Mouse (Mus musculus): ENCODE measurements around the gene Scgb1c1. TPM values are rescaled to one million over a fixed set of nuclear protein-coding genes. Genes with fewer than 3 reads are reported as not detected.

Gene Scgb1c1
- total and polyA plus RNA-seq, 3 experiments, result not detected

GRCm38 (mm10) chr7:140855860-140856784, 10.8 kb downstream of the Scgb1c1 start, which contains the start of gene Gm45785:
Gene Gm45785, minus strand, starts transcription at chr7:140856331.
- peaks cover 22 to 35% of the 10 kb centered on the region in 2 experiments for H3K4me1 ChIP-seq (ENCODE audit: control insufficient read depth in 1 of 2, insufficient read depth in 2 of 2)
- peak within 1 kb of the TSS; percentile 97 for H3K9ac ChIP-seq (ENCODE audit: insufficient read depth, low read depth)
- no peaks in the 10 kb centered on the region for H3K27me3 ChIP-seq (replicated peaks)
- DNase-seq (ENCODE audit: extremely low read depth), result peak; percentile 97
- no peaks in the 10 kb centered on the region for H3K9me3 ChIP-seq (replicated peaks; ENCODE audit: low read length)
- TF ChIP-seq UBTF (IDR thresholded peaks at IDR 0.05; ENCODE audit: low read depth, low read length), result peak; percentile 49; the same call in 1 of the 2 replicates
- TF ChIP-seq HCFC1 (IDR thresholded peaks at IDR 0.05; ENCODE audit: low read depth, low read length), result peak; percentile 91
- TF ChIP-seq PAX5 (IDR thresholded peaks at IDR 0.05; ENCODE audit: low read length), result no peak
- peak; percentile 41; the same call in 1 of the 2 replicates for TF ChIP-seq IRF4 (IDR thresholded peaks at IDR 0.05; ENCODE audit: low read depth, low read length)
- TF ChIP-seq CTCF (conservative IDR thresholded peaks at IDR 0.05 in 1 of 2, IDR thresholded peaks at IDR 0.05 in 1 of 2; ENCODE audit: low read depth in 2 of 2, low read length in 2 of 2), result no peak
- TF ChIP-seq KAT2A (IDR thresholded peaks at IDR 0.05; ENCODE audit: insufficient replicate concordance, low read length), result peak; percentile 87; the same call in 1 of the 2 replicates
- peak; percentile 76 for TF ChIP-seq NELFE (IDR thresholded peaks at IDR 0.05; ENCODE audit: low read depth, low read length)
- peak; percentile 38; the same call in 1 of the 2 replicates for TF ChIP-seq MEF2A (IDR thresholded peaks at IDR 0.05; ENCODE audit: borderline replicate concordance, low read depth, low read length)
- TF ChIP-seq NRF1 (IDR thresholded peaks at IDR 0.05; ENCODE audit: low read depth, low read length), result peak; percentile 57
- TF ChIP-seq TBP (conservative IDR thresholded peaks at IDR 0.05; ENCODE audit: low read depth, low read length), result 0 out of 2 replicates have a peak, but pooled peaks have one; percentile 51
- TF ChIP-seq SMC3 (IDR thresholded peaks at IDR 0.05; ENCODE audit: low read depth, low read length), result no peak
- peak; percentile 99 for TF ChIP-seq ELF1 (IDR thresholded peaks at IDR 0.05; ENCODE audit: low read depth, low read length)
- TF ChIP-seq EP300 (IDR thresholded peaks at IDR 0.05; ENCODE audit: low read length), result no peak
- no peak for TF ChIP-seq GABPA (IDR thresholded peaks at IDR 0.05; ENCODE audit: insufficient replicate concordance, low read depth, low read length)
- TF ChIP-seq MXI1 (IDR thresholded peaks at IDR 0.05; ENCODE audit: low read depth, low read length), result peak; percentile 90
- TF ChIP-seq USF1 (IDR thresholded peaks at IDR 0.05; ENCODE audit: low read depth, low read length), result no peak; the same call in 1 of the 2 replicates
- TF ChIP-seq SIN3A (IDR thresholded peaks at IDR 0.05; ENCODE audit: low read length), result peak; percentile 99
- TF ChIP-seq MAX (IDR thresholded peaks at IDR 0.05; ENCODE audit: low read length), result peak; percentile 87
- peak; percentile 67; the same call in 1 of the 2 replicates for TF ChIP-seq ZMIZ1 (IDR thresholded peaks at IDR 0.05; ENCODE audit: low read depth, low read length)
- peak; percentile 24; the same call in 1 of the 2 replicates for TF ChIP-seq MYC (IDR thresholded peaks at IDR 0.05; ENCODE audit: low read depth, low read length)
- TF ChIP-seq MAZ (IDR thresholded peaks at IDR 0.05; ENCODE audit: low read depth, low read length), result peak; percentile 60; the same call in 1 of the 2 replicates
- no peak for TF ChIP-seq ZNF384 (IDR thresholded peaks at IDR 0.05; ENCODE audit: low read depth, low read length)
- TF ChIP-seq USF2 (conservative IDR thresholded peaks at IDR 0.05; ENCODE audit: low read depth, low read length), result no peak
- peak; percentile 86 for TF ChIP-seq TCF12 (IDR thresholded peaks at IDR 0.05; ENCODE audit: low read depth, low read length)
- TF ChIP-seq ZC3H11A (IDR thresholded peaks at IDR 0.05; ENCODE audit: low read depth, low read length), result no peak
- TF ChIP-seq BHLHE40 (IDR thresholded peaks at IDR 0.05; ENCODE audit: low read depth, low read length), result no peak
- peak; percentile 85 for TF ChIP-seq POLR2A (IDR thresholded peaks at IDR 0.05; ENCODE audit: low read depth, low read length)
- no peak for TF ChIP-seq JUND (conservative IDR thresholded peaks at IDR 0.05; ENCODE audit: low read depth, low read length)
- TF ChIP-seq CHD1 (IDR thresholded peaks at IDR 0.05; ENCODE audit: low read depth, low read length), result no peak
- peak; percentile 72 for TF ChIP-seq CHD2 (IDR thresholded peaks at IDR 0.05; ENCODE audit: low read length)
- TF ChIP-seq MAFK (IDR thresholded peaks at IDR 0.05; ENCODE audit: insufficient replicate concordance, low read length), result peak; percentile 38; the same call in 1 of the 2 replicates
- TF ChIP-seq ETS1 (conservative IDR thresholded peaks at IDR 0.05; ENCODE audit: low read depth, low read length), result peak; percentile 39; the same call in 1 of the 2 replicates
- TF ChIP-seq RCOR1 (conservative IDR thresholded peaks at IDR 0.05; ENCODE audit: low read depth, low read length), result 0 out of 2 replicates have a peak, but pooled peaks have one; percentile 14
- TF ChIP-seq POLR2AphosphoS2 (IDR thresholded peaks at IDR 0.05; ENCODE audit: low read depth, low read length), result peak; percentile 81; the same call in 1 of the 2 replicates
- in situ Hi-C loops (cut with MboI; ENCODE audit: low pct_ligation_motif_present, low pct_unique_long_range_greater_than_20kb, low sequenced_read_pairs) (no loop called here), dilution Hi-C loops (cut with MboI; ENCODE audit: extremely low pct_ligation_motif_present, extremely low pct_unique_long_range_greater_than_20kb, low sequenced_read_pairs) (no loop called here)
- peaks cover 35% of the 10 kb centered on the region for H3K79me2 ChIP-seq (replicated peaks; ENCODE audit: control insufficient read depth, extremely low read depth, insufficient read depth, poor library complexity, severe bottlenecking)
- H3K27ac ChIP-seq (ENCODE audit: insufficient read depth, low read depth), result peak within 1 kb of the TSS; percentile 78
- peak within 1 kb of the TSS; percentile 81 for H3K4me2 ChIP-seq (ENCODE audit: insufficient read depth, low read depth, poor library complexity, severe bottlenecking)
- peaks cover 54 to 69% of the 10 kb centered on the region in 2 experiments for H3K36me3 ChIP-seq (replicated peaks in 1 of 2; ENCODE audit: control insufficient read depth in 1 of 2, insufficient read depth in 1 of 2, low read length in 1 of 2)
- peak within 1 kb of the TSS; percentile 84 to 98 (median 92) for H3K4me3 ChIP-seq (replicated peaks in 1 of 3; ENCODE audit: low read depth in 2 of 3, low read length in 2 of 3, poor library complexity in 1 of 3)
